Mouse (Mus musculus): Measurements from ENCODE around the gene Sptbn4. TPM values are rescaled to one million over a fixed set of nuclear protein-coding genes. Genes with fewer than 3 reads are reported as not detected.
A peak's percentile ranks its signal among the peaks of the same experiment; 100 is the strongest.

Sptbn4 gene
- polyA plus RNA-seq, 1 experiment from 2014 or later: 1.2 TPM

GRCm38 (mm10) chr7:27334405-27334911, 113.0 kb downstream of the Sptbn4 start:
- no peak for ATAC-seq (ENCODE audit: low FRiP score, low read depth)
- Histone ChIP-seq H3K9ac (no peak overlapping the region), H3K27ac (no peak overlapping the region), H3K4me3 (peak overlapping the region; percentile 2; the same call in 1 of the 2 replicates), H3K4me2 (replicated peaks) (peak overlapping the region; percentile 85), H3K36me3 (no peaks in the 10 kb centered on the region), H3K9me3 (no peaks in the 10 kb centered on the region), H3K4me1 (peaks cover 55% of the 10 kb centered on the region), H3K27me3 (replicated peaks) (peaks cover 85% of the 10 kb centered on the region)
- 1% methylated on average over 32 of the region's 32 CpGs for WGBS

GRCm38 (mm10) chr7:27333316-27333941, 114.1 kb downstream of the Sptbn4 start:
- ATAC-seq (ENCODE audit: low FRiP score, low read depth): no peak
- Histone ChIP-seq H3K4me3 (peak overlapping the region; percentile 43), H3K27ac (no peak overlapping the region)

GRCm38 (mm10) chr7:27332353-27333199, 114.9 kb downstream of the Sptbn4 start:
- 2% methylated on average over 31 of the region's 39 CpGs for WGBS
- H3K9me3 ChIP-seq: no peaks in the 10 kb centered on the region
- H3K27ac ChIP-seq: no peak overlapping the region
- peak overlapping the region; percentile 43; the same call in 1 of the 2 replicates for H3K4me3 ChIP-seq
- no peak for ATAC-seq (ENCODE audit: low FRiP score, low read depth)
- H3K27me3 ChIP-seq (replicated peaks): peaks cover 87% of the 10 kb centered on the region
- H3K4me1 ChIP-seq: peaks cover 51% of the 10 kb centered on the region
- peak overlapping the region; percentile 85 for H3K4me2 ChIP-seq (replicated peaks)
- H3K36me3 ChIP-seq: no peaks in the 10 kb centered on the region
- 0 out of 2 replicates have a peak overlapping the region, but pooled peaks have one; percentile 51 for H3K9ac ChIP-seq

More at GRCm38 (mm10) chr7:27333316-27333941, 114.1 kb downstream of the Sptbn4 start:
- Histone ChIP-seq H3K9ac (peak overlapping the region; percentile 51), H3K4me1 (peaks cover 55% of the 10 kb centered on the region), H3K9me3 (no peaks in the 10 kb centered on the region), H3K4me2 (replicated peaks) (peak overlapping the region; percentile 85), H3K27me3 (replicated peaks) (peaks cover 87% of the 10 kb centered on the region), H3K36me3 (no peaks in the 10 kb centered on the region)
- under 1% methylated on average over 63 of the region's 77 CpGs for WGBS

GRCm38 (mm10) chr7:27331854-27332253, 115.6 kb downstream of the Sptbn4 start:
- no peak overlapping the region for H3K4me2 ChIP-seq (replicated peaks)
- no peak overlapping the region for H3K27ac ChIP-seq
- H3K9ac ChIP-seq: no peak overlapping the region
- H3K27me3 ChIP-seq (replicated peaks): peaks cover 88% of the 10 kb centered on the region
- no peaks in the 10 kb centered on the region for H3K36me3 ChIP-seq
- no peak for ATAC-seq (ENCODE audit: low FRiP score, low read depth)
- H3K4me1 ChIP-seq: peaks cover 44% of the 10 kb centered on the region
- no peaks in the 10 kb centered on the region for H3K9me3 ChIP-seq
- 6% methylated on average over 8 of the region's 8 CpGs for WGBS
- no peak overlapping the region for H3K4me3 ChIP-seq

GRCm38 (mm10) chr7:27331541-27331851, 116.0 kb downstream of the Sptbn4 start:
- H3K27me3 ChIP-seq (replicated peaks): peaks cover 92% of the 10 kb centered on the region
- H3K4me2 ChIP-seq (replicated peaks): no peak overlapping the region
- no peak overlapping the region for H3K4me3 ChIP-seq
- no peaks in the 10 kb centered on the region for H3K9me3 ChIP-seq
- no peak for ATAC-seq (ENCODE audit: low FRiP score, low read depth)
- no peak overlapping the region for H3K27ac ChIP-seq
- H3K36me3 ChIP-seq: no peaks in the 10 kb centered on the region
- H3K4me1 ChIP-seq: peaks cover 40% of the 10 kb centered on the region
- H3K9ac ChIP-seq: no peak overlapping the region
- 5% methylated on average over 8 of the region's 8 CpGs for WGBS

- H3K27me3 ChIP-seq (replicated peaks): peaks cover 97% of the 10 kb centered on the region
- peaks cover 42% of the 10 kb centered on the region for H3K4me1 ChIP-seq
- H3K9me3 ChIP-seq: no peaks in the 10 kb centered on the region
- no peak overlapping the region for H3K9ac ChIP-seq
- no peak overlapping the region for H3K27ac ChIP-seq
- ATAC-seq (ENCODE audit: low FRiP score, low read depth): no peak
- H3K4me2 ChIP-seq (replicated peaks): peak overlapping the region; percentile 63
- under 1% methylated on average over 39 of the region's 39 CpGs for WGBS
- peak overlapping the region; percentile 33 for H3K4me3 ChIP-seq
- H3K36me3 ChIP-seq: no peaks in the 10 kb centered on the region
These were observed 116.6 kb downstream of the Sptbn4 start for GRCm38 (mm10) chr7:27330709-27331540.

GRCm38 (mm10) chr7:27329981-27330380, 117.5 kb downstream of the Sptbn4 start:
- Histone ChIP-seq H3K27ac (no peak overlapping the region), H3K9me3 (no peaks in the 10 kb centered on the region), H3K9ac (no peak overlapping the region), H3K4me3 (no peak overlapping the region), H3K4me1 (peaks cover 47% of the 10 kb centered on the region), H3K36me3 (no peaks in the 10 kb centered on the region), H3K27me3 (replicated peaks) (peaks cover 99% of the 10 kb centered on the region), H3K4me2 (replicated peaks) (peak overlapping the region; percentile 63; the same call in 1 of the 2 replicates)
- WGBS: 26% methylated on average over 17 of the region's 17 CpGs
- no peak for ATAC-seq (ENCODE audit: low FRiP score, low read depth)

GRCm38 (mm10) chr7:27329326-27329947, 118.0 kb downstream of the Sptbn4 start:
- Histone ChIP-seq H3K4me1 (peaks cover 43% of the 10 kb centered on the region), H3K27me3 (replicated peaks) (peaks cover 99% of the 10 kb centered on the region), H3K4me2 (replicated peaks) (peak overlapping the region; percentile 54), H3K4me3 (0 out of 2 replicates have a peak overlapping the region, but pooled peaks have one; percentile 21), H3K36me3 (no peaks in the 10 kb centered on the region), H3K27ac (no peak overlapping the region), H3K9me3 (no peaks in the 10 kb centered on the region), H3K9ac (no peak overlapping the region)
- 4% methylated on average over 45 of the region's 45 CpGs for WGBS
- ATAC-seq (ENCODE audit: low FRiP score, low read depth): peak; percentile 12; the same call in 1 of the 2 replicates

- Histone ChIP-seq H3K27ac (no peak overlapping the region), H3K4me2 (replicated peaks) (no peak overlapping the region), H3K4me3 (no peak overlapping the region), H3K36me3 (no peaks in the 10 kb centered on the region), H3K27me3 (replicated peaks) (peaks cover 99% of the 10 kb centered on the region), H3K9ac (no peak overlapping the region), H3K9me3 (no peaks in the 10 kb centered on the region), H3K4me1 (peaks cover 35% of the 10 kb centered on the region)
- no peak for ATAC-seq (ENCODE audit: low FRiP score, low read depth)
- WGBS: 38% methylated on average over 16 of the region's 16 CpGs
These were observed 118.8 kb downstream of the Sptbn4 start for GRCm38 (mm10) chr7:27328648-27329047.

GRCm38 (mm10) chr7:27328161-27328560, 119.3 kb downstream of the Sptbn4 start:
- H3K4me2 ChIP-seq (replicated peaks): no peak overlapping the region
- no peak overlapping the region for H3K4me3 ChIP-seq
- no peak overlapping the region for H3K9ac ChIP-seq
- H3K36me3 ChIP-seq: no peaks in the 10 kb centered on the region
- no peak for ATAC-seq (ENCODE audit: low FRiP score, low read depth)
- no peak overlapping the region for H3K27ac ChIP-seq
- peaks cover 31% of the 10 kb centered on the region for H3K4me1 ChIP-seq
- H3K27me3 ChIP-seq (replicated peaks): peaks cover 99% of the 10 kb centered on the region
- no peaks in the 10 kb centered on the region for H3K9me3 ChIP-seq
- 87% methylated on average over 11 of the region's 11 CpGs for WGBS

- H3K4me2 ChIP-seq (replicated peaks): no peak overlapping the region
- H3K4me1 ChIP-seq: peaks cover 24% of the 10 kb centered on the region
- no peak overlapping the region for H3K27ac ChIP-seq
- peaks cover 99% of the 10 kb centered on the region for H3K27me3 ChIP-seq (replicated peaks)
- H3K9me3 ChIP-seq: no peaks in the 10 kb centered on the region
- H3K4me3 ChIP-seq: no peak overlapping the region
- no peak for ATAC-seq (ENCODE audit: low FRiP score, low read depth)
- 90% methylated on average over 8 of the region's 8 CpGs for WGBS
- H3K9ac ChIP-seq: no peak overlapping the region
- no peaks in the 10 kb centered on the region for H3K36me3 ChIP-seq
These were observed 120.0 kb downstream of the Sptbn4 start for GRCm38 (mm10) chr7:27327500-27327899.
